Mouse (Mus musculus) cerebellum, adult 9-10 months (tissue): ENCODE measurements around the gene Hepacam.

Source experiments
- DNase-seq: peaks from one replicate; pipeline ENCODE4 v3.0.0; 2022

Gene Hepacam

DNA sequence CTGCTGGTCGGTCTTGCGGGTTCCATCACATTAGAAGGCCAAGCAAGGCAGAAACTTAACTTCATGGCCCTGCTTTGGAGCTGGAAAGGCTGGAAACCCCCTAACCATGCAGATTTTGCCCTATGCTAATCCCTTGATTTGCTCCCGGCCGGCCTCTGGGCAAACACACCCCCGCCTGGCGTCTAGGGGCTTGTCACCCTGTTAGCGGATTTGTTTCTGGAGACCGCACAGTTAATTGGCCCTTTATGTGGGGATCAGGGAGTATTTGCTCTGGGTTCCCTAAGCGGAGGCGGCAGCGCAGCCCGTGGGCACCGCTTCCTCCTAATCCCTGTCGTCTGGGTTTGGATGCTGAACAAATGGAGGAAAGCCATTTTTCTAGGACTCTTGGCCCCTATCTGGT is 67.8 kb downstream of the Hepacam start:
- DNase-seq: no peak

DNA sequence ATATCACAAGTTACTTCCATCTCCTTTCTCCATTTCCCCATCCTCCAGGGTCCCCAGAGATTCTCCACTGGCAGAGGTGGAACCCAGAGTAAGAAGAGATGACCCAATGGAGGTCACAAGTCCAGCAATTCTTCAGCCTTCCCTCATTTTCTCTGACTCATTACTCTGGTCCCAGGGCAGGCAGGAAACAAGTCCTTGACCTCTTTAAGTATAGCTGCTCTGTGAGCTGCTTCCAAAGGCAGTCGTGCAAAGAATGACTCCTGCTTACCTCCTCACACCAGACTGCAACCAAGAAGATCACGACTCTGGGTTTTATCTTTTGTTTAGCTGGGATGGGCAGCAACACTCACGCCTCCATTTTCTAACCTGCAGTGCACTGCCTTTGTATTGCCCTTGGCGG is 68.5 kb downstream of the Hepacam start:
- DNase-seq: no peak
